Mouse (Mus musculus): Measurements from ENCODE around the gene Afdn.

DNA sequence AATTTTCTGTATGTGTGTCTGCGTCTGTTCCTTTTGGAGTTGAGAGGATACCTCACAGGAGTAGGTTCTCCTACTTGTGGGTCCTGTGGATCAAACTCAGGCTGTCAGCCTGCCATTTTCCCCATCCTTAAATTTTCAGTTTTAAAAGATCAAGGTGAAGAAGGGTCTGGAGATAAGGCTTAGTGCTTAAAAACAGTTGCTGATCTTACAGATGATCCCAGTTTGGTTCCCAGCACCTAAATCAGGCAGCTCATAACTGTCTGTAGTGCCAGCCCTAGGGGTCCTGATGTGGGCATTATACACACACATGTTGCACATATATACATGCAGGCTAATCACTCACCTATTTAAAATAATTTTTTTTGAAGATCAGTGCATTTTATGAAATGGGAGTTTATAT lies 69.9 kb downstream of the Afdn start:
- TF ChIP-seq CTCF (IDR thresholded peaks at IDR 0.05; ENCODE audit: low read depth) (no peak), EP300 (optimal IDR thresholded peaks at IDR 0.05) (no peak)
